Mouse (Mus musculus) hindbrain, postnatal 0 days (tissue): ENCODE data around the gene Slit3. TPM values are rescaled to one million over a fixed set of nuclear protein-coding genes. Genes with fewer than 3 reads are reported as not detected.

Source experiments
- ATAC-seq: fragments of 200-750 bp; cut with Nextera tagmentation; 2 replicates; pipeline ENCODE4 v1.8.0; 2017; ENCODE audit warnings: mild to moderate bottlenecking, moderate TSS enrichment, moderate library complexity
- DNase-seq: peaks from one replicate; pipeline ENCODE4 v3.0.0-alpha.2; 2015; ENCODE audit warnings: low spot score
- H3K27ac ChIP-seq: fragments of 300-500 bp; sonication (generic); 2 replicates; pipeline ENCODE4 v1.5.1; 2014; ENCODE audit warnings: mild to moderate bottlenecking
- H3K27me3 ChIP-seq: fragments of 300-500 bp; sonication (generic); 2 replicates; pipeline ENCODE4 v1.6.1; 2014; ENCODE audit warnings: low read length, mixed read lengths; ENCODE audit not compliant: insufficient read depth
- H3K36me3 ChIP-seq: fragments of 300-500 bp; sonication (generic); 2 replicates; pipeline ENCODE4 v1.6.1; 2014; ENCODE audit warnings: low read length, mixed read lengths; ENCODE audit not compliant: insufficient read depth
- H3K4me1 ChIP-seq: fragments of 300-500 bp; sonication (generic); 2 replicates; pipeline ENCODE4 v1.6.1; 2014; ENCODE audit warnings: antibody characterized with exemption, low read length, mixed read lengths; ENCODE audit not compliant: insufficient read depth
- H3K4me2 ChIP-seq: fragments of 300-500 bp; sonication (generic); 2 replicates; pipeline ENCODE4 v1.6.1; 2014; ENCODE audit warnings: low read depth, mild to moderate bottlenecking, low read length, moderate library complexity, mixed read lengths
- H3K4me3 ChIP-seq: fragments of 300-500 bp; sonication (generic); 2 replicates; pipeline ENCODE4 v1.5.1; 2014; ENCODE audit warnings: low read length
- H3K9ac ChIP-seq: fragments of 300-500 bp; sonication (generic); replicated peaks from 2 replicates; pipeline ENCODE4 v1.6.1; 2014; ENCODE audit warnings: mild to moderate bottlenecking, low read length, moderate library complexity, mixed read lengths
- H3K9me3 ChIP-seq: fragments of 300-500 bp; sonication (generic); 2 replicates; pipeline ENCODE4 v1.6.1; 2016; ENCODE audit warnings: low read length, mixed read lengths
- CTCF ChIP-seq: IDR thresholded peaks from 2 replicates; pipeline ENCODE4 v1.5.1; 2016; ENCODE audit warnings: antibody characterized with exemption, control low read depth, low read depth
- WGBS: fragments of 180-500 bp; shearing (Covaris S2); extraction: QIAGEN DNeasy Blood & Tissue Kit; methylation state at CpG from one replicate; pipeline ENCODE4 v1.1.7; 2014; 5-methylcytosine and 5-hydroxymethylcytosine counted together
- polyA plus RNA-seq: library from polyadenylated mRNA; unstranded; fragments of >200 nt; fragmentation: Nextera tagmentation; extraction: Ambion mirVana; gene quantifications from 2 replicates; pipeline ENCODE4 v1.2.1, GENCODE M21; 2015
- total RNA-seq: library from RNA; depleted of rRNA; stranded (reverse); fragments of >200 nt; gene quantifications from 2 replicates; pipeline ENCODE4 v1.2.3, GENCODE M21; 2014

Gene Slit3
- total and polyA plus RNA-seq, 2 experiments from 2014 or later: 4.9 to 13.4 TPM

DNA sequence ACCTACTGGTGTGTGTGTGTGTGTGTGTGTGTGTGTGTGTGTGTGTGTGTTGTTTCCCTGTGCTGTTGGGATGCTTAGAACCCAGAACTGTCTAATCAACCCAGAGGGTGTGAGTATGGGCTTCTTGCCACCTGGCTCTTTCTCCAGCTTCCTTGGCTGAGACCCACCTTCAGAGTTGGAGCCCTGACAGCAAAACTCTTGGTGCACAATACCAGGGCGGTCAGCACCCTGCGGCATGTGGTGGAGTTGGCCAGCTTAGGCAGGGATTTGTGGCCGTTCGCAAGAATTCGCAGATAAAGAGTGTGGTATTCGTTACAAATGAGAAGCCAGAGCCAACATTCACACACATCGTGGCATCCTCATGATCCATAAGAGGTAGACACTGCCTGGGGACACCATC, 123.5 kb downstream of the Slit3 start:
- no peak for TF ChIP-seq CTCF
- WGBS: 50% methylated on average over 7 of the region's 7 CpGs
- Histone ChIP-seq H3K4me1 (no peaks in the 10 kb centered on the region), H3K27me3 (no peaks in the 10 kb centered on the region), H3K27ac (no peak overlapping the region), H3K9ac (no peak overlapping the region), H3K9me3 (no peaks in the 10 kb centered on the region), H3K4me3 (no peak overlapping the region), H3K36me3 (no peaks in the 10 kb centered on the region), H3K4me2 (no peak overlapping the region)
- DNase-seq (peak; percentile 38), ATAC-seq (no peak)

DNA sequence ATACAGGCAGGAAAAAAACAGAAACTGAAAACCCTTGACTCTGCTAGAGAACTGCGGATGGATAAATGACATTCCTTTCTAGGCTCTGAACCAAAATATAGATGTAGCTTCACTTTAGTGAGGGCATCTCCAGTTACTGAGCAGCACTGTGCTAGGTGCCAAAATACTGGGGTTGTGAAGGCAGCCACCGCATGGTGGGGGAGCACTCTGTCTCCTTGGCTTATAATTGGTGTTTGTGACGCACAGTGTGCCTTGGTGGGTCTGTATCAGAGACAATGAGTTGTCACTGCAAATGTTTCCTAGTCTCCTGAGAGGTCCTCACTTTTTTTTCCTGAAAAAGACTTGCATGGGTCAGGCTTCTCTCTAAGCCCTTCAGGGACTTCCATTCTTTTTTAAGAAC, 125.6 kb downstream of the Slit3 start:
- ATAC-seq (no peak), DNase-seq (no peak)
- H3K4me2 ChIP-seq: no peak overlapping the region
- H3K27ac ChIP-seq: no peak overlapping the region
- no peaks in the 10 kb centered on the region for H3K36me3 ChIP-seq
- H3K9me3 ChIP-seq: no peaks in the 10 kb centered on the region
- H3K9ac ChIP-seq: no peak overlapping the region
- TF ChIP-seq CTCF: no peak
- H3K27me3 ChIP-seq: no peaks in the 10 kb centered on the region
- 51% methylated on average over 3 of the region's 3 CpGs for WGBS
- no peaks in the 10 kb centered on the region for H3K4me1 ChIP-seq
- no peak overlapping the region for H3K4me3 ChIP-seq

GRCm38 (mm10) chr11:35248088-35248487, 127.1 kb downstream of the Slit3 start:
- Histone ChIP-seq H3K4me2 (no peak overlapping the region), H3K4me3 (no peak overlapping the region), H3K9me3 (no peaks in the 10 kb centered on the region), H3K36me3 (no peaks in the 10 kb centered on the region), H3K27ac (no peak overlapping the region), H3K9ac (no peak overlapping the region), H3K4me1 (no peaks in the 10 kb centered on the region), H3K27me3 (no peaks in the 10 kb centered on the region)
- DNase-seq (no peak), ATAC-seq (no peak)
- 60% methylated on average over 5 of the region's 5 CpGs for WGBS
- no peak for TF ChIP-seq CTCF

DNA sequence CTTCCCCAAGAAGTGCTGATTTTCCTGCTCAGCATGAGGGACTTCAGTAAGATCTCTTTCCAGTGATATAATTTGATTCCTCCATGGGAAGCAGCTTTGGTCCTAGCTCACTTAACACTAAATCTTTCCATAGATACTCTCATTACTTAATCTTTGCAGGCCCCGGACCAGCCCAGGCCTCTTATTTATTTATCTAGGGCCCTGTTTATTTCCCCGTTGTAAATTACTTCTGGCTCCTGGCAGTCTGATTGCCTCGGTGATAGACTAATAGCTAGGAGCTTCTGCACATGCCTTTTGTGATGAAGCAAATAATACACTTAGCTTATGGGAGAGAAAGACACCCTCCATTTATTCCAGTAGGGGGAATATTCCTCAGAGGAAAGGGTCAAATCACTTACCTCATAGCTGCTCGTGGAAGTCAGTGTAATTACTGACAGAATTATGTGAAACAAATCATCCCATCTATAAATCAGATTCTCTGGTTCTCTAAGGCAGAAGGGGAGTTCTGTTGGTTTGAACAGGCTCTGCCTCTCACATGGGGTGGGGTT, 129.9 kb downstream of the Slit3 start:
- WGBS: 53% methylated on average over 4 of the region's 4 CpGs

GRCm38 (mm10) chr11:35251910-35252309, 130.9 kb downstream of the Slit3 start:
- no peak overlapping the region for H3K9ac ChIP-seq
- H3K27ac ChIP-seq: no peak overlapping the region
- H3K4me1 ChIP-seq: no peaks in the 10 kb centered on the region
- WGBS: 77% methylated on average over 4 of the region's 4 CpGs
- TF ChIP-seq CTCF: no peak
- H3K27me3 ChIP-seq: no peaks in the 10 kb centered on the region
- ATAC-seq (no peak), DNase-seq (no peak)
- no peak overlapping the region for H3K4me3 ChIP-seq
- no peaks in the 10 kb centered on the region for H3K36me3 ChIP-seq
- no peak overlapping the region for H3K4me2 ChIP-seq
- H3K9me3 ChIP-seq: no peaks in the 10 kb centered on the region

More for the DNA sequence above, 129.9 kb downstream of the Slit3 start:
- Histone ChIP-seq H3K4me1 (no peaks in the 10 kb centered on the region), H3K9me3 (no peaks in the 10 kb centered on the region), H3K4me2 (no peak overlapping the region), H3K4me3 (no peak overlapping the region), H3K9ac (no peak overlapping the region), H3K27ac (no peak overlapping the region), H3K36me3 (no peaks in the 10 kb centered on the region), H3K27me3 (no peaks in the 10 kb centered on the region)
- no peak for DNase-seq
- TF ChIP-seq CTCF: no peak
- ATAC-seq: no peak

GRCm38 (mm10) chr11:35257351-35257750, 136.3 kb downstream of the Slit3 start:
- no peak for TF ChIP-seq CTCF
- no peak for DNase-seq

GRCm38 (mm10) chr11:35261562-35262087, 140.6 kb downstream of the Slit3 start:
- no peak for DNase-seq
- no peak overlapping the region for H3K4me3 ChIP-seq
- 70% methylated on average over 10 of the region's 10 CpGs for WGBS
- no peak for ATAC-seq
- H3K27me3 ChIP-seq: no peaks in the 10 kb centered on the region
- H3K4me2 ChIP-seq: no peak overlapping the region
- H3K36me3 ChIP-seq: no peaks in the 10 kb centered on the region
- no peak overlapping the region for H3K9ac ChIP-seq
- no peaks in the 10 kb centered on the region for H3K4me1 ChIP-seq
- H3K9me3 ChIP-seq: 0 out of 2 replicates have a peak, but pooled peaks cover 3% of the 10 kb centered on the region
- no peak overlapping the region for H3K27ac ChIP-seq
- TF ChIP-seq CTCF: no peak

More at GRCm38 (mm10) chr11:35257351-35257750, 136.3 kb downstream of the Slit3 start:
- Histone ChIP-seq H3K4me3 (no peak overlapping the region), H3K4me2 (no peak overlapping the region), H3K4me1 (no peaks in the 10 kb centered on the region), H3K27ac (no peak overlapping the region), H3K9me3 (no peaks in the 10 kb centered on the region), H3K36me3 (no peaks in the 10 kb centered on the region), H3K9ac (no peak overlapping the region), H3K27me3 (no peaks in the 10 kb centered on the region)
- no peak for ATAC-seq
- 55% methylated on average over 6 of the region's 6 CpGs for WGBS
